Mouse (Mus musculus) megakaryocyte, adult 5-6 weeks (primary cell): ENCODE measurements around the gene Grik4. TPM values are rescaled to one million over a fixed set of nuclear protein-coding genes. Genes with fewer than 3 reads are reported as not detected.
"Not testable (repeated sequence)": the region's sequence is repeated elsewhere in the genome, so short reads cannot be mapped to it uniquely, and the experiment has no call there.

Source experiments
- ATAC-seq: 2 replicates; pipeline ENCODE4 v1.8.0; 2016; ENCODE audit warnings: mild to moderate bottlenecking, inconsistent platforms; ENCODE audit not compliant: poor library complexity, severe bottlenecking
- total RNA-seq, 2 experiments: library from RNA; stranded (forward) in 1 of 2; stranded (reverse) in 1 of 2; fragments of 153-499, 151-499 nt in 1 of 2; fragments of 221-1000, 200-1000 nt in 1 of 2; gene quantifications; 2 replicates each; pipeline versions ENCODE4 v1.2.3 to v1.2.4; 2015 to 2017

The Grik4 gene
- total RNA-seq (2015) (0.25 TPM in 1 of 2 replicates, not detected in the other), total RNA-seq (2017) (not detected in 2 replicates)

- ATAC-seq, result 0 out of 2 replicates have a peak, but pooled peaks have one; percentile 36
Observed at GRCm38 (mm10) chr9:42943781-42944535, at the start of gene Grik4. Gene Grik4 (minus strand): TSS chr9:42944493.

- no peak for ATAC-seq
Observed at GRCm38 (mm10) chr9:42993659-42994058, 49.4 kb upstream of the Grik4 start.

GRCm38 (mm10) chr9:42987988-42988387 lies 43.7 kb upstream of the Grik4 start:
- ATAC-seq, result no peak

DNA sequence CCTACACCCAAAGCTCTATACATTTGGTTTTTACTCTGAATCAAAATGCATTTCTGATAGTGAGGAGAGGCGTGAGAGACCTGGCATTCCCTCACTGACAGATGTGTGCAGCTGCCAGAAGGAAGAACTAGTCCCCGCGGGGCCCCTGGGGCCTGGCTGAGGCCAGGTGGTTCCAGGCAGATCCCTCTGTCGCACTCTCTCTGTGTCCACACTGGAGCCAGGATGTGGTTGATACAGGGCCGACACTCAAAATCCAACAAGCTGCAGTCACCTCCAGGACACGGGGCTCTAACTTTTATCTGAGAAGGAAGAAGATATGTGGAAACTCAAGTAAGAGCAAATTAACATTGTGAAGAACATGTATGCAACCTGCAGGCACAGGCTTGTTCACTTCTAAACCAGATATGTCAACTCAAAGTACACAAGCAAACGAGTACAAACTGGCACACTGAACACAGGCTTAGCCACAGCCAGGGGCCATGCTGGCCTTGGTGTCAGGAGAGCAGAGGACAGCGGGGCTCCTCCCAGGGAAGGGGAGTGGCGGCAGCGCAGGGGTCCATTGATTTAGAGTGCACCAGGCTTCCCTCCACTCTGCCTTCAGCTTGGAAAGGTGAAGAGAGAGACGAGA lies 24.7 kb upstream of the Grik4 start:
- ATAC-seq, result no peak

DNA sequence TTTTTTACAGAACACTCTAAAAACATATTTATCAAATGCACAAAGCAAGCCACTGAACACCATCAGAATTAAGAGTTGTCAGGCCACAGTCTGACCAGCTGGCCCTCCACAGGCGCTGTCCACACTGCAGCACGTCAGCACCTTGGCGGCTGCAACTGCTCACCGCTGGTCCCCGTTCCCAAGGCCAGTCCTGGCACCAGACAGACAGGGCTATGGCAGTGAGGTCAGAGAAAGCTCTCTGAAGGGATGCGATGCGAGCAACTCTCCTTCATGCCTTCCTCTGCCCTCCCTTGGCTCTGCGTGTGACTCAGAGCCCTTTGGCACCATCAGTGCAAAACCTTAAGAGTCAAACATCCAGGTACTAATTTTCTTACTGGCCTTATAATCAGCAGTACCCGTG lies 23.4 kb upstream of the Grik4 start:
- no peak for ATAC-seq

GRCm38 (mm10) chr9:42964809-42965208 lies 20.5 kb upstream of the Grik4 start:
- ATAC-seq, result not testable (repeated sequence)

GRCm38 (mm10) chr9:42964366-42964765 lies 20.1 kb upstream of the Grik4 start:
- no peak for ATAC-seq

GRCm38 (mm10) chr9:42962506-42962905 lies 18.2 kb upstream of the Grik4 start:
- no peak for ATAC-seq

GRCm38 (mm10) chr9:42958401-42958800 lies 14.1 kb upstream of the Grik4 start:
- no peak for ATAC-seq

DNA sequence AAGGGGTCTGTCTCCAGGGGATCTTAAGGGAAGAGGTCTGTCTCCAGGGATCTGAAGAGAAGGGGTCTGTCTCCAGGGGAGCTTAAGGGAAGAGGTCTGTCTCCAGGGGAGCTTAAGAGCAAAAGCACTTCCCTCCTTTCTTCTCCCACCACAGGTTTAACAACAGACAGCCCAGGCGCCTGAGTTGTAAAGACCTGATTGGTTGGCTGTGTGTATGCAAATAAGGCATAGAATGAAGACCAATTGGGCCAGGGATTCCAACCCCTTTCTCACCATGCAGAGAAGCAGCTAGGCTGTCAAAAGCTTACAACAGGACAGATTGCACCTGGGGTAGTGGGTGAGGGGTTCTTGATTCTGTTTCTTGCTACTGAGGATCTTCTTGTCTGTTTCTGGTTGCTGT lies 4.1 kb upstream of the Grik4 start:
- ATAC-seq, result no peak

- ATAC-seq, result peak; percentile 51
Observed at GRCm38 (mm10) chr9:42945174-42945573, 881 bp upstream of the Grik4 start.

DNA sequence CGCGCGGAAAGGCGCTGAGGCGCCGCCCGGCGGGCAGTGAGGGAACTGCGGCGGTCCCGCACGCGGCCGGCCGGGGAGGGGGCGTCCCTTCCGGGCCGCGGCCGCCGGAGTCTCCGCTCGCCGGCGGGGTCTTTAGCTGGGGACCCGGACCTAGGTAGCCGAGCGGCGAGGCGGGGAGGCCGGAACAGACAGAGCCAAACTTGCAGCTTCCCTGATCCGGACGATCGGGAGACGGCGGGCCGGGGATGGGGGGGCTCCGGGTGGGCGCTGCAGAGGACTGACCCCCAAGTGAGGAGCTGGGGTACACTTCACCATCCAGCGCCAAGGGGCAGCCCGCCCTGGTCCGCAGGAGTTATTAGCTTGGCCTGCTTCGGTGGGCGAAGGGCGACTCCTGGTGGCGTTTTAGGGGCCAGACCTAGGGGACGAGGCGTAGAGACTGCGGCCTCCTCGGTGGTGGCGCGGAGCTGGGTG lies 278 bp upstream of the Grik4 start:
- ATAC-seq, result peak; percentile 80

DNA sequence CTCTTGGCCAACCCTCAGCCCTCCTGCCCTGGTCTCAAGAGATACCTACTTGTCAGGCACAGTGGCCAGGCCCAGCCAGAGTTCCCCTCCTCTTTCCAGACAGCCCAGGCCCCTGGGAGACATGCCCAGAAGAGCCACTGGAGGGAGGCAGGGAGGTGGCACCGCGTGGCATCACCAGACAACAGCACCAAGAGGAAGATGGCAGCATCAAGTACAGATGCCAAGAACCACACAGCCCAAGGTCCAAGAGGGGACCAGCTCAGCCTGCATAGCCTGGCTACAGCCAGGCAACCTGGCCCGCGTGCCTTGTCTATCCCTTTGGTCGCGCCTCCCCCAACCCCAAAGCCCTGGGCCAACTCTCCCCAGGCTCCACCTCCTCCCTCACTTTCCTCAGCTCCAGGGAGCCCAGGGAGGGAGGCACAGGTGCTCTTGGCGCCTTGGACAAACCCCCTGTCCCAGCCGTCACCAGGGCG lies 1.2 kb downstream of the Grik4 start:
- ATAC-seq, result no peak

DNA sequence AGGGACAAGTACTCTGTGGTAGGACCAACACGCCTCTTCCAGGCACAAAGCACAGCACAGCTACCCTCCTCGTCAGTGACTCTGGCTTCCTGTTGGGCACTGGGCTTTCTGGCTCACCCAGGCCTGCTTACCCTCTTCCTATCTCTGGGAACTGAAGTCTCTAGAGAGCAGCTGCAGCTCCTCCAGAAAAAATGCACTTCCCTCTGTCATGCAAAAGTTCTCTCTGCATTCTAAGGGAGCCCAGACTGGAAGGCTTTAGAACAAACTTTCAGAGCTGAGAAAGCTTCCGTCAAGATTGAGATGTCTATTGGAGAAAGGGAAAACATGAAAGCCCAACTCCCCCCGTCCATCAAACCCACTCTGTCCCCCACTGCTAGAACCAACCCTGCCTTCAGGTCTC lies 2.1 kb downstream of the Grik4 start:
- no peak for ATAC-seq

DNA sequence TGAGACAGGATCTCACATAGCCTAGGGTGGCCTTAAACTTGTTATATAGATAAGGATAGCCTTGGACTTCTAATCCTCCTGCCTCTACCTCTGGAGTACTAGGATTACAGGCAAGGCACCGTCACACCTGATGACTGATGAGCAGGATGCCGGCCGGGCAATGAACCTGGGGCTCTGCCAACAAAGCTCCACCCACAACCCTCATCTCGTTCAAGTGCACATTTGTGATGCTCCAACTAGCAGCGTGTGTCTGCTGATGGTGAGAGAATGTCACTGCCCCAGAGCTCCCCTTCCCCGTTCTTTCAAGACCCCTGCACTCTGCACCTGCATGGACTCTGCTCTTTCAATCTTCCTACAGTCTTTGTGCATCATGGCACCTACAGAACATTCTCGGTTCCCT lies 12.1 kb downstream of the Grik4 start:
- no peak for ATAC-seq

- ATAC-seq, result no peak
Observed at GRCm38 (mm10) chr9:42927498-42927897, 16.8 kb downstream of the Grik4 start.

DNA sequence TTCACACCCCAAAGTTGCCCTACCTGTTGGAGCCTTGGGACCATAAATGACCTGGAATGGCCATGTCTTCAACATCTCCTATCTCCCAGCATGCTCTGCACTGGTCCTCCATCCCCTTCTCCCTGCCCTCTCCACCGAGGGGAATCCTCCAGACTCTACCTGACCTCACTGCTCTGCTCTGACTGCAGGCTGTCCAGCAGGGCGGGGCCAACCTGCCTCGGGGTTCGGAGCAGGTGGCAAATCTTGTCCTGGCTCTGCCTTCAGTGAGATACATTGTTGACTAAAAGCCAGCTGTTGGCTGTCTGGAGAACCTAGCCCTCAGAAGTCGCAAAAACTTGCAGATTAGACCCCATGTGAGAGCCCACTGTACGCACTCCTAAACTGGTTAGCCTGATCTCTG lies 17.7 kb downstream of the Grik4 start:
- no peak for ATAC-seq

- ATAC-seq, result no peak
Observed at GRCm38 (mm10) chr9:42921830-42922229, 22.5 kb downstream of the Grik4 start.

GRCm38 (mm10) chr9:42920190-42920589 lies 24.1 kb downstream of the Grik4 start:
- no peak for ATAC-seq

DNA sequence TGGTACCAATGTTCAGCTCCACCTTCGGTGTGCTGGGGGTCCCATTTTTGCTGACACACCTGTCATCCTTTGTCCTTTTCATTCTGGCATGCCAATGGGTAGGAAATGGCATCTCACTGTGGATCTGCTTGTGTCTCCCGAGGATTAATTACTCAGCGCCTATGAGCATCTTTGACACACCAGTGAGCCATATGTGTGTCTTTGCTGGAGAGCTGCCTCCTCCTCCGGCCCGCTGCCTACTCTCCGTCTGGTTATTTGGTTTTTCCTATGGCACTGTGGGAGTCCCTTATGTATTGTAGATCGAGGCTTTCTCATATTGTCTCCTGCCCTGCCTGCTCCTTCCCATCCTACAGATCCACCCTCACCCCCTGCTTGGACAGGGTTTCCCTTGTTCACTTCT lies 26.4 kb downstream of the Grik4 start:
- no peak for ATAC-seq

- ATAC-seq, result no peak
Observed at GRCm38 (mm10) chr9:42913201-42913600, 31.1 kb downstream of the Grik4 start.

DNA sequence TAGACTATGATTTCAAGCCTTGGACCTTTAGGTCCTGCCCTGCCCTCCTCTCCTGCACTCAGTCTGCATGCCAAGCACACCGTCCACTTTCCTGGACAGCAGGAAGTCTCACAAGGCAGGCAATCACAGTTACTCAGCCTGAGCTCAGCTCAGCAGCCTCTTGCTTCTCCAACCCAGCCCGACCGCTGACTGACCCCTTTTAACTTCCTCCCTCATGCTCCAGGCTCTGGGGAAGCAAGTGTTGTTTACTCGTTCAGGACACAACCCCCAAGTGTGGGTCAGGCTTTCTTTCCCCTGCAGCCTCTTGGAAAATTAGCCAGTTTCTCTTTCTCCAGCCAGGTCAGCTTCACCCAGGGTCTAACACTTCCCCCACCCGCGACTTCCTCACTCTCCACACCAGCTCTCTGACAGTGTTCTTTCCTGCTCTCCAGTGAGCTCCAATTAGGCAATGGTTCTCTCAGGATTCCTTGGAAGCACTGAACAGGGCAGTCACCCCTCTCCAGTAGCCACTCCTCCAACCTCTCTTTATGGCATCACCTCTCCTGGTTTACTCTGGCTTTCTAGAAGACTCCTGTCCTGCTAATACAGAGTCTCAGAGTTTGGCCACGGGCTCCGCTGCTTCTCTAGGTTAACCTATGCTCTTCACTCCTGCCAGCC lies 35.5 kb downstream of the Grik4 start:
- no peak for ATAC-seq
